Mouse (Mus musculus) central nervous system, embryonic 14 days (tissue): ENCODE measurements around the gene Gm19410. TPM values are rescaled to one million over a fixed set of nuclear protein-coding genes. Genes with fewer than 3 reads are reported as not detected.

Experiments used
- polyA plus RNA-seq: library from polyadenylated mRNA; depleted of rRNA; stranded (reverse); fragments of >200 nt; gene quantifications from 2 replicates; pipeline ENCODE4 v1.2.3, GENCODE M21; 2012; rRNA removed

Gm19410 gene
- 0.12 and 0.14 TPM in 2 replicates for polyA plus RNA-seq

GRCm38 (mm10) chr8:35765499-35766193 lies at the start of gene Gm19410:
TSS of gene Gm19410 (plus strand) at chr8:35765790.

